Mouse (Mus musculus): Measurements from ENCODE around the gene Nt5c.

- TF ChIP-seq CTCF (IDR thresholded peaks at IDR 0.05; ENCODE audit: borderline replicate concordance, control insufficient read depth, extremely low read depth, insufficient read depth, low read length, poor library complexity) (0 out of 2 replicates have a peak, but pooled peaks have one; percentile 35), POLR2A (IDR thresholded peaks at IDR 0.05; ENCODE audit: control insufficient read depth, extremely low read depth, insufficient read depth, low read length, poor library complexity) (peak; percentile 35; the same call in 1 of the 2 replicates)
Measured at GRCm38 (mm10) chr11:115475758-115476237, 15.9 kb downstream of the Nt5c start.
